Mouse (Mus musculus): ENCODE data around the gene Lamb1. TPM values are rescaled to one million over a fixed set of nuclear protein-coding genes. Genes with fewer than 3 reads are reported as not detected.

Lamb1 gene
- 22.6 and 23.1 TPM in 2 replicates for polyA plus RNA-seq (2016; fragmentation: Nextera tagmentation; extraction: Ambion mirVana)

- peak; percentile 65 for DNase-seq (ENCODE audit: extremely low spot score, low spot score)
- Histone ChIP-seq H3K9me3 (no peaks in the 10 kb centered on the region), H3K36me3 (replicated peaks) (peaks cover 4% of the 10 kb centered on the region; the same call in 1 of the 2 replicates), H3K27me3 (ENCODE audit: poor library complexity, severe bottlenecking) (peaks cover 76% of the 10 kb centered on the region), H3K4me1 (peaks cover 50% of the 10 kb centered on the region), H3K4me3 (peak within 1 kb of the TSS; percentile 59), H3K27ac (peak within 1 kb of the TSS; percentile 80)
- 0% methylated on average over 39 of the region's 39 CpGs for WGBS
These were observed at the start of gene Lamb1 for GRCm38 (mm10) chr12:31265005-31265721. Gene Lamb1 (plus strand): TSS chr12:31265234.

GRCm38 (mm10) chr12:31217232-31217631 is 47.8 kb upstream of the Lamb1 start:
- no peaks in the 10 kb centered on the region for H3K9me3 ChIP-seq
- no peak for DNase-seq (ENCODE audit: extremely low spot score, low spot score)
- peaks cover 20% of the 10 kb centered on the region for H3K27me3 ChIP-seq (ENCODE audit: poor library complexity, severe bottlenecking)
- H3K4me3 ChIP-seq: no peak overlapping the region
- H3K4me1 ChIP-seq: peaks cover 8% of the 10 kb centered on the region
- no peak overlapping the region for H3K27ac ChIP-seq
- 86% methylated on average over 5 of the region's 5 CpGs for WGBS
- H3K36me3 ChIP-seq (replicated peaks): no peaks in the 10 kb centered on the region

GRCm38 (mm10) chr12:31218774-31219173 is 46.3 kb upstream of the Lamb1 start:
- Histone ChIP-seq H3K4me3 (no peak overlapping the region), H3K4me1 (peaks cover 17% of the 10 kb centered on the region), H3K27me3 (ENCODE audit: poor library complexity, severe bottlenecking) (peaks cover 20% of the 10 kb centered on the region), H3K27ac (no peak overlapping the region), H3K9me3 (no peaks in the 10 kb centered on the region), H3K36me3 (replicated peaks) (no peaks in the 10 kb centered on the region)
- DNase-seq (ENCODE audit: extremely low spot score, low spot score): no peak
- WGBS: 78% methylated on average over 3 of the region's 3 CpGs

GRCm38 (mm10) chr12:31221522-31221921 is 43.5 kb upstream of the Lamb1 start:
- Histone ChIP-seq H3K27ac (no peak overlapping the region), H3K9me3 (no peaks in the 10 kb centered on the region), H3K4me3 (no peak overlapping the region), H3K4me1 (peaks cover 29% of the 10 kb centered on the region), H3K27me3 (ENCODE audit: poor library complexity, severe bottlenecking) (peaks cover 46% of the 10 kb centered on the region), H3K36me3 (replicated peaks) (no peaks in the 10 kb centered on the region)
- WGBS: 78% methylated on average over 6 of the region's 6 CpGs
- DNase-seq (ENCODE audit: extremely low spot score, low spot score): no peak

- Histone ChIP-seq H3K36me3 (replicated peaks) (no peaks in the 10 kb centered on the region), H3K4me1 (peaks cover 29% of the 10 kb centered on the region), H3K27me3 (ENCODE audit: poor library complexity, severe bottlenecking) (peaks cover 54% of the 10 kb centered on the region), H3K4me3 (no peak overlapping the region), H3K27ac (no peak overlapping the region), H3K9me3 (no peaks in the 10 kb centered on the region)
- DNase-seq (ENCODE audit: extremely low spot score, low spot score): no peak
- 34% methylated on average over 2 of the region's 2 CpGs for WGBS
These were observed 42.8 kb upstream of the Lamb1 start for GRCm38 (mm10) chr12:31222282-31222681.

- Histone ChIP-seq H3K27ac (no peak overlapping the region), H3K9me3 (no peaks in the 10 kb centered on the region)
- WGBS: 10% methylated on average over 3 of the region's 3 CpGs
These were observed 42.3 kb upstream of the Lamb1 start for GRCm38 (mm10) chr12:31222741-31223140.

GRCm38 (mm10) chr12:31225451-31225850 is 39.6 kb upstream of the Lamb1 start:
- Histone ChIP-seq H3K36me3 (replicated peaks) (no peaks in the 10 kb centered on the region), H3K27ac (no peak overlapping the region), H3K4me3 (no peak overlapping the region), H3K9me3 (no peaks in the 10 kb centered on the region), H3K27me3 (ENCODE audit: poor library complexity, severe bottlenecking) (peaks cover 47% of the 10 kb centered on the region), H3K4me1 (peaks cover 35% of the 10 kb centered on the region)
- WGBS: 45% methylated on average over 8 of the region's 8 CpGs
- no peak for DNase-seq (ENCODE audit: extremely low spot score, low spot score)

More at GRCm38 (mm10) chr12:31222741-31223140, 42.3 kb upstream of the Lamb1 start:
- Histone ChIP-seq H3K36me3 (replicated peaks) (no peaks in the 10 kb centered on the region), H3K4me3 (no peak overlapping the region), H3K27me3 (ENCODE audit: poor library complexity, severe bottlenecking) (peaks cover 55% of the 10 kb centered on the region), H3K4me1 (peaks cover 29% of the 10 kb centered on the region)
- DNase-seq (ENCODE audit: extremely low spot score, low spot score): peak; percentile 26

- no peak overlapping the region for H3K27ac ChIP-seq
- WGBS: 83% methylated on average over 3 of the region's 3 CpGs
- H3K27me3 ChIP-seq (ENCODE audit: poor library complexity, severe bottlenecking): peaks cover 36% of the 10 kb centered on the region
- H3K9me3 ChIP-seq: no peaks in the 10 kb centered on the region
- no peak for DNase-seq (ENCODE audit: extremely low spot score, low spot score)
- no peaks in the 10 kb centered on the region for H3K36me3 ChIP-seq (replicated peaks)
- no peak overlapping the region for H3K4me3 ChIP-seq
- peaks cover 30% of the 10 kb centered on the region for H3K4me1 ChIP-seq
These were observed 37.9 kb upstream of the Lamb1 start for GRCm38 (mm10) chr12:31227167-31227566.

- H3K27me3 ChIP-seq (ENCODE audit: poor library complexity, severe bottlenecking): peaks cover 34% of the 10 kb centered on the region
- H3K4me3 ChIP-seq: no peak overlapping the region
- H3K9me3 ChIP-seq: no peaks in the 10 kb centered on the region
- no peaks in the 10 kb centered on the region for H3K36me3 ChIP-seq (replicated peaks)
- H3K27ac ChIP-seq: no peak overlapping the region
- peaks cover 32% of the 10 kb centered on the region for H3K4me1 ChIP-seq
- DNase-seq (ENCODE audit: extremely low spot score, low spot score): no peak
- 57% methylated on average over 7 of the region's 7 CpGs for WGBS
These were observed 36.2 kb upstream of the Lamb1 start for GRCm38 (mm10) chr12:31228878-31229277.

GRCm38 (mm10) chr12:31232635-31233034 is 32.4 kb upstream of the Lamb1 start:
- Histone ChIP-seq H3K4me3 (no peak overlapping the region), H3K9me3 (no peaks in the 10 kb centered on the region)

GRCm38 (mm10) chr12:31235018-31235417 is 30.0 kb upstream of the Lamb1 start:
- Histone ChIP-seq H3K9me3 (no peaks in the 10 kb centered on the region), H3K4me3 (no peak overlapping the region), H3K4me1 (peaks cover 26% of the 10 kb centered on the region), H3K27ac (no peak overlapping the region), H3K36me3 (replicated peaks) (no peaks in the 10 kb centered on the region), H3K27me3 (ENCODE audit: poor library complexity, severe bottlenecking) (no peaks in the 10 kb centered on the region)
- DNase-seq (ENCODE audit: extremely low spot score, low spot score): no peak
- 92% methylated on average over 6 of the region's 6 CpGs for WGBS

More at GRCm38 (mm10) chr12:31232635-31233034, 32.4 kb upstream of the Lamb1 start:
- no peak overlapping the region for H3K27ac ChIP-seq
- DNase-seq (ENCODE audit: extremely low spot score, low spot score): no peak
- 94% methylated on average over 1 of the region's 1 CpGs for WGBS
- H3K4me1 ChIP-seq: peaks cover 32% of the 10 kb centered on the region
- no peaks in the 10 kb centered on the region for H3K27me3 ChIP-seq (ENCODE audit: poor library complexity, severe bottlenecking)
- no peaks in the 10 kb centered on the region for H3K36me3 ChIP-seq (replicated peaks)

GRCm38 (mm10) chr12:31236861-31237595 is 28.0 kb upstream of the Lamb1 start:
- no peak overlapping the region for H3K4me3 ChIP-seq
- H3K27ac ChIP-seq: 0 out of 2 replicates have a peak overlapping the region, but pooled peaks have one; percentile 48
- H3K9me3 ChIP-seq: no peaks in the 10 kb centered on the region
- H3K4me1 ChIP-seq: peaks cover 25% of the 10 kb centered on the region
- DNase-seq (ENCODE audit: extremely low spot score, low spot score): no peak
- no peaks in the 10 kb centered on the region for H3K27me3 ChIP-seq (ENCODE audit: poor library complexity, severe bottlenecking)
- H3K36me3 ChIP-seq (replicated peaks): no peaks in the 10 kb centered on the region
- 72% methylated on average over 12 of the region's 12 CpGs for WGBS

GRCm38 (mm10) chr12:31239031-31239583 is 25.9 kb upstream of the Lamb1 start:
- Histone ChIP-seq H3K9me3 (no peaks in the 10 kb centered on the region), H3K27me3 (ENCODE audit: poor library complexity, severe bottlenecking) (no peaks in the 10 kb centered on the region; the same call in 1 of the 2 replicates), H3K27ac (no peak overlapping the region), H3K4me3 (no peak overlapping the region), H3K36me3 (replicated peaks) (no peaks in the 10 kb centered on the region), H3K4me1 (peaks cover 12% of the 10 kb centered on the region)
- DNase-seq (ENCODE audit: extremely low spot score, low spot score): no peak
- WGBS: 77% methylated on average over 3 of the region's 3 CpGs
